Mouse (Mus musculus): ENCODE measurements around the gene Gnptab.
"Not testable (repeated sequence)": the region's sequence is repeated elsewhere in the genome, so short reads cannot be mapped to it uniquely, and the experiment has no call there.

Gnptab gene

GRCm38 (mm10) chr10:88460122-88460820 is 81.3 kb downstream of the Gnptab start:
- in situ Hi-C loops (cut with MboI; ENCODE audit: unreplicated experiment in 2 of 2) = no loop called here

- in situ Hi-C loops (cut with MboI; ENCODE audit: unreplicated experiment in 2 of 2) = not testable (repeated sequence)
These were observed 103.9 kb downstream of the Gnptab start for GRCm38 (mm10) chr10:88482866-88483265.

- in situ Hi-C loops (cut with MboI; ENCODE audit: unreplicated experiment in 2 of 2) = no loop called here
These were observed 109.7 kb downstream of the Gnptab start for GRCm38 (mm10) chr10:88488629-88489028.

- in situ Hi-C loops (cut with MboI; ENCODE audit: unreplicated experiment in 2 of 2) = loop anchor here in 1 of 2 experiments (5.0 kb wide), 1 partner anchor 49 kb away; no protein-coding TSS in a partner anchor
These were observed 112.7 kb downstream of the Gnptab start for GRCm38 (mm10) chr10:88491632-88492031.

- in situ Hi-C loops (cut with MboI; ENCODE audit: unreplicated experiment in 2 of 2) = loop anchor here in 1 of 2 experiments (5.0 kb wide), 1 partner anchor 50 kb away; no protein-coding TSS in a partner anchor
These were observed 113.7 kb downstream of the Gnptab start for GRCm38 (mm10) chr10:88492658-88493057.

GRCm38 (mm10) chr10:88494959-88495587 is 116.1 kb downstream of the Gnptab start:
- in situ Hi-C loops (cut with MboI; ENCODE audit: unreplicated experiment in 2 of 2) = loop anchor here in 1 of 2 experiments (5.0 kb wide), 1 partner anchor 53 kb away; no protein-coding TSS in a partner anchor
